Mouse (Mus musculus) embryo, embryonic 11.5 days (tissue): Measurements from ENCODE around the gene Steap1.

Source experiments
- DNase-seq: peaks from one replicate; pipeline ENCODE4 v3.0.0-alpha.2; 2012; ENCODE audit warnings: low read depth, low spot score

The Steap1 gene

DNA sequence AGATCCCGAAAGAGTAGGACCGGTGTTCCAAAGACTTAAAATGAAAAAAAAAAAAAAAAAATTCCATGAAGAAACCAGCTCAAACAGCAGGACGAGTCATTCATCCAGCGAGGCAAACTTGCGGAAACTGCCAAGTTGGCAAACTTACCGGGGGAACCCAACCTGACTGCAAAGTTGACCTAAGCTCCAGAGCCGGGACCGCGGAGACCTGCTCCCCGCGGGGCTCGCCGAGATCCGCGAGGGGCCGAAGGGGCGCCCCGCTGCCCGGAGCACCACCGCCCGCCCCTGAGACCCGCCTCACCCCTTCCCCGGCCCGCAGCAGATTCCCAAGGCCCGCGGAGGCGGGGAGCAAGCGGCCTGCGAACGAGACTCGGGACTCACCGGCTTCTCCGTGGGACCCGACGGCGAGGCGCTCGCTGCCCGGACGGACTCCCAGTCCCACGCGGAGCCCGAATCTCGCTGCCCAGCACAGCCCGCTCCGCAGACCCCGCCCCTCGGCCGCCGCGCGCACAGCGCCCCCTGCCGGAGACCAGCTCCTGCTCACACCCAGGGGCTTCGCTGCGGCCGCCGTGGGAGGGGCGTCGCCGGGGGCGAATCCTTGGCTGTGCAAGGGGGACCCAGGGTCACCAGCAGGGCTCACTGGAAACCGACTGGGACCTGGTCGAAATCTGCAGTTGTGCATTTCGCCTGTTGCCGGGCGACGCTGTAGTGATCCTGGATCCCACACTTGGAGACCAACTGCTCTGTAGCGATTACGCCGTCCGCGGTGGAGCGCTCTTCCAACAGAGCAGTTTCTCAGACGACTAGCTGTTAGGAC, at the start of gene Steap1:
Gene Steap1, minus strand, starts transcription at position 461 of the 817 bp plus-strand sequence.
- peak; percentile 71 for DNase-seq

DNA sequence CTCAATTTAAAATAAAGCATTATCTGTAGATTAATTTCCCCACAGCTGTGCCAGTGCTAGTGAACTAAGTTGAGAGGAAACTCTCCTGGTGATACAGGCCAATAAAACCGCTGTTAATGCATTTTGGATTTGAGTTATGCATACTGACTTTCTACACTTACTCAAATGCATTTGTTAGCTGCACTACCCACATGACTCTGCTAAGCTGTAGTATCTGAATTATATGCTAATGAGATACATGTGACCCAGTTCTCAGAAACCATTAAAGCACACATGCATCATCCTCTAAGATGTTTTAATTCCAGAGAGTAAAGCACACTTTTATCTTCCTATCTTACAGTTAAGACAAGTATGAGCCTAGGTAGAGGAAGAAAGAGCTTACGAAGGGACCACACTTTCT, 38.0 kb upstream of the Steap1 start:
- no peak for DNase-seq

DNA sequence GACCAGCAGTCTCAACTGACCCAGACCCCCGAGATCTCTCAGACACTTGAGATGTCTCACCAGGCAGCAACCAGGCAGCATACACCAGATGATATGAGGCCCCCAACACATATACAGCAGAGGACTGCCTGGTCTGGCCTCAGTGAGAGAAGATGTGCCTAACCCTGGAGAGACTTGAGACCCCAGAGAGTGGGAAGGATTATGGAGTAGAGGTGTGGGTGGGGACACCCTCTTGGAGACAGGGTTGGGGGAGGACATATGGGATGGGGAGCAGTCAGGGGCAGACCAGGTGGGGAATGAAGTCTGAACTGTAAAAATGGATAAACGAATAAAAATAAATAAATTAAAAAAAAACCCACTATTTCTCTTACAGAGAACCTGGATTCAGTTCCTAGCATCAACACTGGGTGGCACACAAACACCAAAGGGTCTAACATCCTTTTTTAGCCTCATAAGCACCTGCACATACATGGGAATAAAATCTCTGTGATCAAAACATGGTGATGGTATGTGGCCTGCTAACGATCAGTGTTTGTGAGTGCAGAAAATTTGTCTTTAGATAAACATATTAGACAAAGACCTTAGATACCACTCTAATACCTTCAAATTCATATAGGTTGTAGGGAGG, 7.4 kb upstream of the Steap1 start:
- no peak for DNase-seq

DNA sequence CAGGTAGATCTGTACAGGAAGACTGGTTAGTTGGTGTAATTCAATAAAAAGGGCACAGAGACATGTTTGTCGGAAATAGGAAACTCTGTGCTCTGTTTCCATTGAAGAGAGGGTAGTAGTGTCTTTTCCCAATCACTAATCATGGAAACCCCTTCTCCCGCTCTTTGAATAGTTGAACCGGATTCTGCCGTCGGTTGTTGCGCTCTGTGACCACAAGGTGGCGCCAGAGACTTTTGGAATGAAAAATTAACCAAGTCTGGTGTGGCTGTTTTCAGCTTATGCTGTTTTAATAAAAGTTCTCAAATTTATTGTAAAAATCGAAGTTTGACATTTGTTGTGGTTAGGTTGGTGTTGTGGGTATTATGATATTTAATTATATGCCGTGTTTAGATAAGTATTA, 5.9 kb upstream of the Steap1 start:
- DNase-seq, result peak; percentile 35

DNA sequence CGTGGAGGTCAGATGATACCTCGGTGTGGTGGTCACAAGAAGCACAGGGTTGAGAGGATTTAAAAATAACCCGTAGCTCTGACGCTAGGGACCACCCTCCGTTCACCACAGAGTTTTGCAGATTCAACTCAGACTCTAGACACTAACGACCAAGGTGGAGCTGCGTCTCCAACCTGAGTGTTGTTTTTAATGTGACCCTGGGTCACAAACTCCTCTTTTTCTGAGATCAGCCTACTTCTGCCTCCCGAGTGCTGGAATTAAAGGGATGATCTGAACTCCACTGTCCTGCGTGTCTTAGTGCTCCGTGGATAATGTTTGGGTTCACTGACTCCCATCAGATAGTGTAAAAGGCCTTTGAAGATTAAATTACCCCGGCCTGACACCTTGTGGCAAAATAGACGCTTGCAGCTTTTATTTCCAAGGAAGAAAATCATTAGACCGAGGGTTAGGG, 671 bp upstream of the Steap1 start:
- peak; percentile 34 for DNase-seq

DNA sequence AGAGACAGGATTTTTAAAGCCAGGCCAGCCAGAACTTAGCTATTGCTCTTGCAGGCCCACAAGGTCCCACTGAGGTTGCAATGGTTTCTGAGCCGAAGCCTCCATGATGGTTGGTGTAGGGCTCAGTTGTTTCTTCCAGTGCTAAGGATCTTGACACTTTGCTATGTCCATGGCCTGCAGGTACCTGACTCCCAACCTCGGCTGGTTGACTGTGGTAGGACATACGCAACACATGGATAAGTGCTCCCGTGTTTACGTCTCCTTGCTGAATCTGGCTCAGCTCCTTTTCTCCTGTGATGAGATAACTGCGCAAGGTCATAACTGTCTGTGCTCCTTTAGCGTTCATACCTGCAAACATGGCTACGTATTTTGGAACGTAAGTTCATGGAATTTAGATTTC, 14.7 kb downstream of the Steap1 start:
- DNase-seq, result no peak

DNA sequence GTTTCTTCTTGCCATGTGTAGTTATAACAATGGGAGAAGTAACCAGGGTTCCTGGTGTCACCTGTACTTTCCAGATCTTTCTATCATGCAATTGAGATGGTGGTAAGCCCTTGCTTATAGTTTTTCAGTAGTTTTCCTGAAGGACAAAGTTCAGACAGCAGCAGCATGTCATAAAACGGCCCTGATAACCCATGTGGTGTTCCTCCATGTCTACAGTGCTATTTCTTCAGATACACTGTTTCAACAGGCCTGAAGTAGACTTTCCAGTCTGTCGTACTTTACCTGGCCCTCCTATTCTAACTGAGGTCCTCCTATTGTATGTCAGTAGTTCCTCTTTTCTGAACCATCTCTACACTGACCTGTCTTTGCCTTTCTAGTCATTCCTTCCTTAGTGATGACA, 16.3 kb downstream of the Steap1 start:
- DNase-seq, result no peak

DNA sequence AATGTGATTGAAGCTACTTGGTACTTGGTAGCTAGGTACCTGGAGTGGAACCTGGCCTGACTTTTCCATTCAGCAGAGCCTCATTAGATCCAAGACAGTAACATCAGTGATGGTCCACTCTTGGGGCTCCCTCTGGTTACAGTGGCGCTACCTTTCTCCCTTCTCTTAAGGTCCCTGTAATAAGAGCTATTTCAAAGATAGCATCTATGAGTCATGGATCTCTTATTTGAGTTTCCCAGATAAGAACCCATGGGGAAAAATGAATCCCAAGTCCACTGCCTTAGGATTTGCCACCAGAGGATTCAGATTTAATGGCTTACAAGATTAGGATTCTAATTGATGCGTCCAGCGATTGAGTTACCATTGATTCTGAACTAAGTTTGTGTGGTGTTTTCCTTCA, 16.9 kb downstream of the Steap1 start:
- DNase-seq, result no peak

DNA sequence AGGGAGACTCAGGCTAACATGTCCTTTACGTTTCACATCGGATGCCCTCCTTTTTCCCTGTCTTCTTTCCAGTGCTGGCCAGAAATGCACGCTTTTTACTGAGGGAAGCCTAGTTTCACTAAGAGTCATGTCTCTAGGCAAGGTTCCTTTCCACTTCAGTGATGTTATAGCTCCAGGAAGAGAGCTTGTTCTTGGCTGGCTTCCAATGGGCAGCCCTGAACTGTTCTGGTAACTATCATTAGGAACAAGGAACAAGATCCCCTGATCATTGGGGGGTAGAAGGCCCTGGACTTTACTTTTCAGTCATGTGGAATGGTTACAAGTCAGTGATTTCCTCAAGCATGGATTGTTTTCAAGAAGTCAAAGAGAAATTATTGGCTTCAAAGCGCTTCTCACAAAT, 19.2 kb downstream of the Steap1 start:
- DNase-seq, result no peak

DNA sequence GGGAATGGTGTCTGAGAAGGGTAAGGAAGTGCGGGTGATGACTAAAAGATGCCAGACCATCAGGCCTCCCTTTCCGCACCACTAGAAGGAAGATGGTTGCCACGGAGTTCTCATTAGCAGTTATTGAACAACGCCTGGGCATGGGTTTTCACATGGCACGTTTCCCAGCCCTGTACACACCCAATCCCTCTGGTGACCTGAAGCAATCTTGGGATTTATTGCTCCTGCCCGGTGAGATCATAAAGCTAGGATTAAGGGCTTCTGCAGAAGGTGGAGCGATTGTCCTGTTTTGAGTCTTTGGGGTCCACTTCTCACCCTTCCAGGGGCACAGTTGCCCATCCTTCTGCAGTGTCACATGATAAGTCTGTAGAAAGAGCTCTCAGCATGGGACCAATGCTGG, 26.9 kb downstream of the Steap1 start:
- DNase-seq, result no peak

DNA sequence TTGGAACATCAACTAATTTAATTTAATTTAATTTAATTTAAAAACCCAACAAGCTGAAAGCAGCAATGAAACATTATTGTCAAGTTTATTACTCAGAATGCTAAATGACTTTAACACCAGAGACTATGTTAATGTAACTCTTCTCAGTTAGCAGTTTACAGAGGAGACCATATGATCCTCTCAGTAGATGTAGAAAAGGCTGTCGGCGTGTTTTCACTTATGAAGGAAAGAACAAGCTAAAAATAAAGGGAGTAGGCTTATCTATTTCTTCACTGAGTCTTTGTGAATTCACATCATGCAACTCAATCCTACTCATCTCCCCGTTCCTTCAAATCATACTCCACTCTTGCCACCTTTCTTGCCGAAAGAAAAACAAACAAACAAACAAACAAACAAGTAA, 38.1 kb downstream of the Steap1 start:
- DNase-seq, result no peak

DNA sequence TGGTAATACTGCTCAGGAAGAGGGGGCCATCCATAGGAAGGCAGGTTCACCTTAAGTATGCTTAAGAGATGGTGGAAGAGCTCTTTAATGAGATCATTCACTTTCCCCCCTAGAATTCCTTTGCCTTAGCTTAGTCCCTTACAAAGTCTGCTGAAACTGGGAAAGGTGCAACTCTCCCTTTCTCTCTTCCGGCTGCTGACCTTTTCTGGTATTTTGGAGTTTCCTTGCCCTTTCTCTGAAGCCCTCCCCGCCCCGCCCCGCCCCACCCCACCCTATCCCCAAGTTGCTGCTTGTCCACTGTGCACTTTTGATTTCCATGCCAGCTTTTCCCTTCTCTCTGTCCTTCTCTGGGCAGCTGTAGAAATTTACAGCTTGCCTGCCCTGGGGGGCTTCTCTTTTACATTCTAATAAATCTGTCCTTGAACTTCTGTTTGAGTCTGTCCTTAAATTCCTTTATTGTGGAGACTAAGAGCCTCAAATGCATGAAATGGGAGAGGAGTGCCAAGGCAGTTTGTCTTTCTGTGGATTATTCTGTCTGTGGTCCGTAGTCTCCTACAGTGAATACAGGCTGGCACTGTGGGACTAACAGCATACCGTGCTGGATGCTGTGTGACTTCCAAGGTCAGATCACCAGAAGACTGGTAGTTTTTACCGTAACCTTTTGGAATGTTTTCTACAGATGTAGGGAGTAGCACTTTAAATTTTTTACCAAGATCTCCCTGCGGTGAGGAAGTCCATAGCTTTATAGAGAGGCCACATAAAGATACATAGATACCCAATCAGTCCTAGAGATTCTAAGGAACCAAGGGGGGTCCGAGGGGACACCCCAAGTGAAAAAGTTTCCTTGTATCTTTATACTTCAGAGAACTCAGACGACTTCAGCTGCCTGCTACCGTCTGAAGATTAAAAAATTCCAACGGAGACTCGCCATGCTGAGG, 41.5 kb downstream of the Steap1 start:
- DNase-seq, result no peak

DNA sequence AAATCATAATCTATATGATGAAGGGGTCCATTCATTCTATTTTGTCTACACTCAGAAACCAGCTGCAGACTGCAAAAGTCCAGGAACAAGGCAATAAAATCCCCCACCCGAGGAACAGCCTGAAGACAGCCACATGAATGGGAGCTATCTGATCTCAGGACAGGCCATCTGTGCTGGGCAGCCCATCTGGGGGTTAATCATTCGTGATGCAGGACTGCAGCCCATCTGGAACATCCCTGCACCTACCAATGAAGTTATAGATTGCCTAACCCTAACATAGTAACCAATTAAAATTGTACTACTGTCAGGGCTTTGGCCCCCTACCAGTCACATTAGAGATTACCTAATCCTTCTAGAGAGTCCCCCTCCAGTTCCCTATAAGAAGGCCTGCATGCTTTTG, 44.1 kb downstream of the Steap1 start:
- DNase-seq, result no peak

DNA sequence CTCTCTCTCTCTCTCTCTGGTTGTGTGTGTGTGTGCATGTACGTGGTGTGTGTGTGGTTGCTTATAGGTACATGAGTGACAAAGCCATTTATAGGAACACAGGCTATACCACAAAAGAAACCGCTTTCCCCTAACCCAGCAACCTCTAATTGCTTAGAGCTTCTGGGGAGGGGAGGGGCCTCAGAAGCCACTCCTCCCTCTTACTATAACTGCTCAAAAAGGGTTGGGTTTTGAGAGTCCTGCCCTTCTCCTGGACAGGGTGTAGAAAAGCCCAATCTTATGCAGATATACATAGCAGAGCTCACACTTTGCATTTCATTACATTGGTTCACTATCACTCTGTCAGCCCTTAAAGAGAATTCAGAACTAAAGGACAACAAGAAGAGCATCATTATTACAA, 48.7 kb downstream of the Steap1 start:
- DNase-seq, result no peak

DNA sequence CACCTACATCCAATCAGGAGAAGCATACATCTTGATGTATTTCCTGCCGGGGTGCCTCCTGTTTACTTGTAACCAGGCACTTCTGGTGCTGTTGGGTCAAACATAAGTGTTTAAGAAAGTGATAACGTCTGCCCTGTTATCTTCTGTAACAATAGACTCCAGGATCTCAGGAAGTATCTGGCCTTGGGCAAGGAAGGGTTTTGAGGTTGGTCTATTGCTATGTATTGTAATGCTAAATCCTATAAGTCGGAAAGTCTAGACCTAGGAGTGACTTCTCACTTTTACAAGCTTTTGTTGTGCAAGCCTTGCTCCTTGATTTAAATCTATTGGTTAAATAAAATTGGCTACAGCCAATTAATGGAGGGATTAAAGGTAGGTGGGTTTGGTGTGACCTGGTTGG, 50.3 kb downstream of the Steap1 start:
- DNase-seq, result no peak

DNA sequence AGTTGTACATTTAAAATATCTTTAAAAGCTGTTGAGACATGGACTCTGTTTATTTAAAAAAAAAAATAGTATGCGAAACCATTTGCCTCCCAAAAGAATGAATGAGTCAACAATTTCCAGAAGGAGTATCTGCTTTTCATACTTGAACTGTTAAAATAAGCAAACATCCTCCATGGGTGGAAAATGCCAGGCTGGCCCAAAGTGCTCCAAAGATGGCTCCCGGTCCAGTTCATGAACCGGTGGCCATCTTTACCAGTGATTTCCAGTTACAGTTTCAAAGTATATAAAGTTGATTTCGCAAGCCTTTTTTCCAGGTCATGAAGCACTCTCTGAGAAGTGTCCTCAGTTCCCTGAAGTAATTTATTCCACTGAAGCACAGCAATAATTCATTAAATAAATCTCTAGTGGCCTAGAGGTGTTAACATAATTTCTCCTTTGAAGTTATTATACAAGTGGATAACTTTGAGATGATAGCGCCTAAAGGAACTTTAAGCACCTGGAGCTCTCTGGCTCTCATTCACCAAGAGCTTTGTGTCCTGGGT, 53.7 kb downstream of the Steap1 start:
- no peak for DNase-seq

DNA sequence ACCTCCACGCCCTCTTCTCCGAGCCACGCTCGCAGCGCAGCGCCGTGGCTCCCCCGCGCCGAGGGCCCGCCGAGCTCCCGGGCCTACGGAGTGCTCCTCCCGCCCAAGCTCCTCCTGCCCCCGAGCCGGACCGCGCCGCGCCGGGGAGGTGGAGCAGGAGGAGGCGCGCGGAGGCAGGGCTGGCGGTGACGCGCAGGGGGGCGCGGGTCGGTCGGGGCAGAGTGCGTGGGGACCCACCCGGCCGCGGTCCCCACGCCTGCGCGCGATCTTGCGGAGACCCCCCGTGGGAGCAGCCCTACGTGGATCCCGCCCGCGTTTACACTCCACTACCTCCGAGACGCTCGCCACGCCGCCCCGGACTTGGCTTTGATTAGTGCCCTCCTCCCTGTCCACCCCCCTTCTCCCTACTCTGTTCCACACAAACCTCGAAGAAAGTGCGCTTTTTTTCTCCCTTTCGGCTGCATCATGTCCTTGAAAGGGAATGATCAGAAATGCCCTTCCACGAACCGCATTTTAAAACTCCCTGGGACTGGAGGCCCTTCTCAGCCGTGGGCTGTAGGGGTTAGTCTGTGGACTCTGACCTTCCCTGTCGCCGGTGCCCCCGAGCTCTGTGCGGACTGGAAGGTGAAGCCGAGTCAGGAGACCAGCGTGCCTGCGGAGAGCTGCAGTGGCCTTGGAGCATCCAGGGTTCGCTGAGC, 55.0 kb downstream of the Steap1 start, which contains the start of gene Steap2:
Gene Steap2, minus strand, starts transcription at position 623 of the 698 bp plus-strand sequence.
- peak; percentile 29 for DNase-seq

DNA sequence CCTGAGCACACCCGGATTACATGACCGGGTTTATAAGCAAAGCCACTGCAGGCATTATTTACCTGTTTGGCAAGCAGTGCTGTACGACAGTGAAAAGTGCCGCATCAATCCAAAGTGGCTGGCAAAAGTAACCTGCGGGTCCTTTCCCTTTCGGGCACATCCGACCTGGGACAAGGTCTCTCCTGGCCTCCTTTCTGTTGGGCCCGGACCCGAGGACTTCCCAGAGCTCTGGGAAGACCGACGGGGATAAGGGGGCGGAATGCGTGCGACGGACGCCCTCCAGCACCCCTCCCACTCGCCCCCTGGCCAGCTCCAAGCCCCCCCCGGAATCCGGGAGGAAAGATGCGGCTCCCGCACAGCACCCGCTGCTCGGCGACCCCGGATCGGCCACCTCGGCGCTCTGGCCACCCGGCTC, 55.6 kb downstream of the Steap1 start:
- peak; percentile 20 for DNase-seq

DNA sequence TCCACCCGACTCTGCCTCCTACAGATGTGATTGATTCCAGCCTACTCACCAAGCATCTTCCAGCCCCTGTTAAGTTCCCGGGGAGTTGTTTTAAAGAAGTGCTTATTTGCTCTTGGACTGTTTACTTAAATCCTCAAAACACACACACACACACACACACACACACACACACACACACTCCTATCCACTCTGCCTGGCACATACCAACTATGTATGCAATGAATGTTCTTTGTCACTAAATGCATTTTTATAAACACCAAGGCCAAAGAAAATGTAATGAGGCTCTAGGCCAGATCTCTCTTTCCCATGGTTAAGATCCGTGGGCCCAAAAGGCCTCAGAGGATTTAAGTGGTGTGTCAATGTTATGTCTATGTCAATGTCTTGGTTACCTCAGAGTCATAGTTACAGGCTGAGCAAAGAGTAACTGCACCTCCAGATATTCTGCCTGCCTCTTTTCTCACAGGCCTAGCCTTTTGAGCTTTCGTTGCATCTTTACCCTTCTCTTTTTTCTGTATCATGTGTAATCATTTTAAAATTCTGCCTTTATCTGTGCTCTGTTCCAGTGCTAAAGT, 56.9 kb downstream of the Steap1 start:
- DNase-seq, result no peak

DNA sequence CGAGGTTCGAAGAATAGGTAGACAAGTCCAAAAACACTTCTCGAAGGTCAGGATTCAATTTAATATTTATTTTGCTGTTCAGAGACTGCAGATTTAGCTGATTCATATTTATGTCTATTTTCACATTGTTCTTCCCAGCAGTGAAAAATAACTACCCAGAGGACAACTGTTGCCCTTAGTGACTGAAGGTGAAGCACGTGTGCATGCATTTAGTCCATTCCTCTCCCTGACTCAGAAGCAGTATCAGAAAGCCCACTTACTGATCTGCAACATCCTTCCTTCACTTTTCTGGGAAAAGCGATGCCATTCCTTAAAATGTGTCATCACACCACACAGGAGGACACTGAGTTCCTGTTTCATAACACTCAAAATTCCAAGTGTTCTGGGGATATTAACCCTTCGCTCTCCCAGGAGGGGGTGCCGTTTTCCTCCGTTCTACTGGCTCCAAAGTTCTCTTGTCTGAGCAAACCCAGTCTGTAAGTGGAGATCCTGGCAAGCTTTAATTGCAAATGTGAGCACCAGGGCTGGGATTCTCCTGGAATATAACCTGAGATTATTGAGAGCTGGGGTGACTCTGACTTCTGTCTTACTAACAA, 60.1 kb downstream of the Steap1 start:
- no peak for DNase-seq
